Mouse (Mus musculus): ENCODE measurements at regions not wholly inside any gene's neighbourhood (a gene's known extent, or its start where the extent isn't known, plus 50 kb on each side); places are given as distances from the start of the nearest gene placed in this dataset.

GRCm38 (mm10) chr2:71666927-71667326, 78.5 kb upstream of the Itga6 start:
- TF ChIP-seq POLR2A (IDR thresholded peaks at IDR 0.05; ENCODE audit: low read depth, low read length) (no peak), CTCF (conservative IDR thresholded peaks at IDR 0.05; ENCODE audit: insufficient read depth, insufficient read length, low read depth, low read length) (no peak)

Measured in kidney, adult 2 months (tissue).